8 mouse cellular contexts compared by ENCODE assay signal in the genomic region with DNA sequence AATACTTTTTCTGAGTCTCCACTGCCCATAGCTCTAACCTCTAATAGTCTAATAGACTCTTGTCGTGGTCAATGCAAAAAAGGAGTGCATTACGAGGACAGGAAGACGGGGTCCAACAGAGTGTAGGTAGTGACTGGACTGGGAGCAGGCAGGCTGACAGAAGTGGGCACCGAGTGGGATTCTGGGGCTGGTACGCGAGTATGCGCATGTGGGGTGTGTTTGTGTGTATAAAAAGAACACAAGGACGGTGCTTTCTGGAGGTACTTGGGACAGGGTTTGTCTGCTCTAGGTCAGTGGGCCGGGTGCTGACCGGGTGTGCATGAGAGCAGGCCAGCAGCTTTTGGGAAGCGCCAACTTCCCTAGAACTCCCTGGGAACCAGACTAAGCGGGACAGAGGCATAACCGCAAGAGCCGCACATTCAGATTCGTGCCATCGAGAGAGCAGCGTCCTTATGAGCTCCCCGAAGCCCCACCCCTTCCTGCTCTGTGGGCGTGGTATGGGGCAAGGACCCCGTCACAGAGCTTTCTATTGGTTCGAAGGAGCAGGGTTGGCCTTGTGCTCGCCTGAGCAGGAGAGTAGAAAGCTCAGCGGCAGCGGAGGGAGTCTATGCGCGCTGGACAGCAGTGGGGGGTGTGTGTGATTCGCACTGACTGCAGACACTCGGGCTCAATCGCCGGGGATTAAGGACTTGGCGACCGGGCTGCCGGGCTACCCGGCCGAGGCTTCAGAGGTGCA. TPM values are rescaled to one million over a fixed set of nuclear protein-coding genes. Genes with fewer than 3 reads are reported as not detected.
DNase-seq lines count a peak whose midpoint lies in the region; ATAC-seq lines count a peak whose summit lies in the region.

TSS of gene Efnb1 (plus strand) at position 608 of the 736 bp plus-strand sequence.

- H3K4me1 ChIP-seq in hindbrain, embryonic 16.5 days (ENCODE audit: control insufficient read depth, insufficient read depth, low read depth, low read length) = peaks cover 6% of the 10 kb centered on the region; the same call in 1 of the 2 replicates

- H3K36me3 ChIP-seq in hindbrain, embryonic 16.5 days (ENCODE audit: control insufficient read depth, insufficient read depth, low read length) = no peaks in the 10 kb centered on the region
- H3K36me3 ChIP-seq in macrophage (ENCODE audit: inconsistent target) = no peaks in the 10 kb centered on the region

- H3K4me3 ChIP-seq in hindbrain, embryonic 16.5 days (ENCODE audit: low read length) = peak within 1 kb of the TSS; percentile 70
- H3K4me3 ChIP-seq in macrophage (ENCODE audit: inconsistent target) = peak within 1 kb of the TSS; percentile 27

- peak within 1 kb of the TSS; percentile 70 for H3K4me2 ChIP-seq in hindbrain, embryonic 16.5 days (ENCODE audit: low read length)

- peak; percentile 96 for ATAC-seq in hindbrain, embryonic 16.5 days

- H3K9ac ChIP-seq in hindbrain, embryonic 16.5 days (ENCODE audit: low read depth, low read length) = peak within 1 kb of the TSS; percentile 72

- DNase-seq in T-cell, adult 2 months (ENCODE audit: low spot score) = peak; percentile 87
- DNase-seq in cerebellum, postnatal 4 days (ENCODE audit: low spot score in 2 of 2) = peak; percentile 46 to 75
- peak; percentile 89 for DNase-seq in gastrocnemius, adult 18-20 months (ENCODE audit: low spot score)
- DNase-seq in left cerebral cortex, adult 18-20 months (ENCODE audit: low spot score in 2 of 2) = peak; percentile 76 to 85
- peak; percentile 91 for DNase-seq in right cerebral cortex, adult 18-20 months
- DNase-seq in urinary bladder, postnatal 10 days (ENCODE audit: low spot score) = peak; percentile 46

- WGBS in hindbrain, embryonic 16.5 days = 19% methylated on average over 30 of the region's 35 CpGs
- WGBS in macrophage (ENCODE audit: missing documents) = 25% methylated on average over 31 of the region's 35 CpGs

- H3K27me3 ChIP-seq in hindbrain, embryonic 16.5 days (replicated peaks; ENCODE audit: control insufficient read depth, insufficient read depth, low read length) = peaks cover 6% of the 10 kb centered on the region; the same call in 1 of the 2 replicates

- no peaks in the 10 kb centered on the region for H3K9me3 ChIP-seq in hindbrain, embryonic 16.5 days (ENCODE audit: control insufficient read depth, low read length)

- peak within 1 kb of the TSS; percentile 72 for H3K27ac ChIP-seq in hindbrain, embryonic 16.5 days (ENCODE audit: low read depth, low read length)
- H3K27ac ChIP-seq in macrophage = no peak within 1 kb of the TSS

- no peaks in the 10 kb centered on the region for H3K79me2 ChIP-seq in macrophage (ENCODE audit: inconsistent target)

RNA-seq across cellular contexts. Expression of gene Efnb1, which starts in this region (rescaled TPM):
- 1 to 10 TPM; 5.4 to 6.6 TPM for total RNA-seq in gastrocnemius, adult 18-20 months (2021)
- polyA plus RNA-seq in hindbrain, embryonic 16.5 days (2015; fragmentation: Nextera tagmentation; extraction: Ambion mirVana) = 16.0 and 19.5 TPM in 2 replicates
- total RNA-seq in left cerebral cortex, adult 18-20 months (2021) = 10 to 100 TPM; 22.2 to 22.9 TPM
- total RNA-seq in macrophage (2018; cell fraction: chromatin; rRNA removed) = 1 to 10 TPM in 3 of 26 experiments, under 1 TPM in 16, not detected in 7; 0.22 to 3.3 (median 0.40) TPM
- 1 to 10 TPM in 18 of 26 experiments, under 1 TPM in 8; 0.58 to 2.6 (median 1.2) TPM for total RNA-seq in macrophage (2018; cell fraction: cytosol; rRNA removed)
- 1 to 10 TPM in 22 of 26 experiments, under 1 TPM in 4; 0.71 to 2.7 (median 1.5) TPM for total RNA-seq in macrophage (2018; cell fraction: nucleus; rRNA removed)
- 1.2 to 2.0 TPM (median 1.2 TPM) in 3 replicates for polyA plus RNA-seq in macrophage (2018)
